Mouse (Mus musculus) G1E (cell line): ENCODE data around the gene BC035044.
"Not testable (repeated sequence)": the region's sequence is repeated elsewhere in the genome, so short reads cannot be mapped to it uniquely, and the experiment has no call there.

Experiments used
- CTCF ChIP-seq: IDR thresholded peaks from 2 replicates; pipeline ENCODE4 v1.5.1; 2012; ENCODE audit warnings: low read depth, low read length, inconsistent platforms, mixed read lengths
- TAL1 ChIP-seq: conservative IDR thresholded peaks from 2 replicates; pipeline ENCODE4 v1.6.1; 2012; ENCODE audit warnings: low read depth, low read length, inconsistent platforms, mixed read lengths

GRCm38 (mm10) chr6:128900796-128901552 lies 10.0 kb upstream of the BC035044 start:
- not testable (repeated sequence) for TF ChIP-seq CTCF, TAL1
